Mouse (Mus musculus) liver, adult 2 months (tissue): Measurements from ENCODE around the gene Gpr137b.
"Not testable (repeated sequence)": the region's sequence is repeated elsewhere in the genome, so short reads cannot be mapped to it uniquely, and the experiment has no call there.

Source experiments
- CTCF ChIP-seq: fragments of 200-500 bp; IDR thresholded peaks from 2 replicates; pipeline ENCODE4 v1.5.1; 2011; ENCODE audit warnings: low read depth, low read length, control low read depth
- POLR2A ChIP-seq: fragments of 200-500 bp; IDR thresholded peaks from 2 replicates; pipeline ENCODE4 v1.6.1; 2011; ENCODE audit warnings: low read length, control low read depth; ENCODE audit not compliant: insufficient read depth; ENCODE audit errors: extremely low read depth

GRCm38 (mm10) chr13:13350681-13351080, 43.1 kb downstream of the Gpr137b start:
- TF ChIP-seq CTCF, POLR2A: not testable (repeated sequence)
